In the genomic region with DNA sequence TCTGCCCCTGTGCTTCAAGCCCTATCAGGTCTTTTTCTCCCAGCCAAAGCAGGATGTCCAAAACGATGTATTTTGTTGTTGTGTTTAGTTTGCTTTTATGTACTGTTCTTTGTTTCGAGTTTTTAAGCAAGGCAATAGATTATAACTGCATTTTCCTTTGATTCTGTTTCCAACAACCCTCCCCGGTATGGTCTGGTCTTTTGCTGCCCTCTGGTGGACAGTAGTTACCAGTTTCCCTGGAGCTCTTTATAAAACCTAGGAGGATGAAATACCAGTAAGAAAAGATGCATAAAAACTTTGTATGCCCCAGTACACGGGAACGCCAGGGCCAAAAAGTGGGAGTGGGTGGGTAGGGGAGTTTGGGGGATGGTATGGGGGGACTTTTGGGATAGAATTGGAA, we compare ENCODE assay signal across 9 mouse cellular contexts.
DNase-seq lines count a peak whose midpoint lies in the region; ATAC-seq and TF ChIP-seq lines count a peak whose summit lies in the region.
"Had no signal": no experiment of that assay in that cellular context is flagged by ENCODE, and none has a peak within 500 bp of the region (broad histone marks: within the 10 kb centered on the region; RNA-seq: fewer than 3 reads in every experiment).

No protein-coding gene starts in this region.

- peak; percentile 3 to 19 for DNase-seq in adrenal gland, adult 18-20 months (ENCODE audit: low spot score in 2 of 2)
- DNase-seq in adrenal gland, adult 8-10 months: no peak
- DNase-seq in midbrain, embryonic 10.5 days (ENCODE audit: low spot score): peak; percentile 23
- DNase-seq in cerebellum, postnatal 14 days: peak; percentile 44 to 59
- peak; percentile 64 for DNase-seq in hindbrain, postnatal 0 days (ENCODE audit: low spot score)
- DNase-seq in liver, postnatal 0 days: peak; percentile 26
- peak; percentile 22 for DNase-seq in right cerebral cortex, postnatal 4 days

- H3K4me2 ChIP-seq in midbrain, embryonic 16.5 days (ENCODE audit: low read length): no peak overlapping the region
- H3K4me2 ChIP-seq in hindbrain, postnatal 0 days (ENCODE audit: low read depth, low read length): no peak overlapping the region
- no peak overlapping the region for H3K4me2 ChIP-seq in liver, postnatal 0 days (ENCODE audit: low read depth, low read length)
- H3K4me2 ChIP-seq: hindbrain, embryonic 15.5 days had no signal

- TF ChIP-seq CTCF in hindbrain, postnatal 0 days (IDR thresholded peaks at IDR 0.05; ENCODE audit: low read depth): peak; percentile 68
- TF ChIP-seq CTCF in liver, postnatal 0 days (IDR thresholded peaks at IDR 0.05; ENCODE audit: low read depth): peak; percentile 64

- H3K27ac ChIP-seq in midbrain, embryonic 10.5 days (replicated peaks): no peak overlapping the region
- no peak overlapping the region for H3K27ac ChIP-seq in midbrain, embryonic 16.5 days (ENCODE audit: low read length)
- no peak overlapping the region for H3K27ac ChIP-seq in hindbrain, postnatal 0 days
- no peak overlapping the region for H3K27ac ChIP-seq in liver, postnatal 0 days (ENCODE audit: low read depth)
- H3K27ac ChIP-seq: hindbrain, embryonic 15.5 days had no signal

- H3K9me3 ChIP-seq in midbrain, embryonic 10.5 days (replicated peaks): no peaks in the 10 kb centered on the region
- no peaks in the 10 kb centered on the region for H3K9me3 ChIP-seq in midbrain, embryonic 16.5 days (replicated peaks; ENCODE audit: control insufficient read depth, low read length, poor library complexity, severe bottlenecking)
- no peaks in the 10 kb centered on the region for H3K9me3 ChIP-seq in hindbrain, postnatal 0 days (ENCODE audit: low read length)
- no peaks in the 10 kb centered on the region for H3K9me3 ChIP-seq in liver, postnatal 0 days (ENCODE audit: low read length)
- H3K9me3 ChIP-seq: hindbrain, embryonic 15.5 days had no signal

- H3K4me3 ChIP-seq in midbrain, embryonic 10.5 days: no peak overlapping the region
- H3K4me3 ChIP-seq in midbrain, embryonic 16.5 days (ENCODE audit: low read depth, low read length): no peak overlapping the region
- H3K4me3 ChIP-seq in hindbrain, postnatal 0 days (ENCODE audit: low read length): no peak overlapping the region
- H3K4me3 ChIP-seq in liver, postnatal 0 days (ENCODE audit: low read depth, low read length): no peak overlapping the region
- H3K4me3 ChIP-seq: hindbrain, embryonic 15.5 days had no signal

- 20% methylated on average over 5 of the region's 5 CpGs for WGBS in midbrain, embryonic 10.5 days
- 18% methylated on average over 5 of the region's 5 CpGs for WGBS in midbrain, embryonic 16.5 days
- WGBS in hindbrain, postnatal 0 days: 12% methylated on average over 5 of the region's 5 CpGs
- WGBS in liver, postnatal 0 days (ENCODE audit: insufficient replicate concordance): 10% methylated on average over 5 of the region's 5 CpGs

- no peak; the same call in 1 of the 2 replicates for ATAC-seq in midbrain, embryonic 16.5 days
- ATAC-seq in hindbrain, postnatal 0 days: no peak
- ATAC-seq in liver, postnatal 0 days: no peak

- no peaks in the 10 kb centered on the region for H3K27me3 ChIP-seq in midbrain, embryonic 10.5 days (ENCODE audit: low read depth, poor library complexity, severe bottlenecking)
- no peaks in the 10 kb centered on the region for H3K27me3 ChIP-seq in midbrain, embryonic 16.5 days (ENCODE audit: control insufficient read depth, insufficient read depth, low read depth, low read length)
- no peaks in the 10 kb centered on the region for H3K27me3 ChIP-seq in hindbrain, postnatal 0 days (ENCODE audit: insufficient read depth, low read length)
- H3K27me3 ChIP-seq in liver, postnatal 0 days (ENCODE audit: insufficient read depth, low read length): no peaks in the 10 kb centered on the region
- H3K27me3 ChIP-seq: hindbrain, embryonic 15.5 days had no signal

- no peak for TF ChIP-seq EP300 in liver, postnatal 0 days (IDR thresholded peaks at IDR 0.05; ENCODE audit: low read depth)

- no peak overlapping the region for H3K9ac ChIP-seq in midbrain, embryonic 16.5 days (ENCODE audit: low read depth, low read length)
- no peak overlapping the region for H3K9ac ChIP-seq in hindbrain, postnatal 0 days (replicated peaks; ENCODE audit: low read length)
- H3K9ac ChIP-seq in liver, postnatal 0 days (replicated peaks): no peak overlapping the region
- H3K9ac ChIP-seq: hindbrain, embryonic 15.5 days had no signal

- no peaks in the 10 kb centered on the region for H3K36me3 ChIP-seq in midbrain, embryonic 10.5 days
- H3K36me3 ChIP-seq in midbrain, embryonic 16.5 days (ENCODE audit: control insufficient read depth, insufficient read depth, low read length): no peaks in the 10 kb centered on the region
- H3K36me3 ChIP-seq in hindbrain, postnatal 0 days (ENCODE audit: insufficient read depth, low read length): no peaks in the 10 kb centered on the region
- no peaks in the 10 kb centered on the region for H3K36me3 ChIP-seq in liver, postnatal 0 days (replicated peaks; ENCODE audit: insufficient read depth, low read length)
- H3K36me3 ChIP-seq: hindbrain, embryonic 15.5 days had no signal

- no peaks in the 10 kb centered on the region for H3K4me1 ChIP-seq in midbrain, embryonic 10.5 days
- no peaks in the 10 kb centered on the region for H3K4me1 ChIP-seq in midbrain, embryonic 16.5 days (ENCODE audit: control insufficient read depth, insufficient read depth, low read length)
- H3K4me1 ChIP-seq in hindbrain, postnatal 0 days (ENCODE audit: insufficient read depth, low read length): no peaks in the 10 kb centered on the region
- no peaks in the 10 kb centered on the region for H3K4me1 ChIP-seq in liver, postnatal 0 days (ENCODE audit: insufficient read depth)
- H3K4me1 ChIP-seq: hindbrain, embryonic 15.5 days had no signal
